Mouse (Mus musculus): ENCODE measurements around the gene Pepd. TPM values are rescaled to one million over a fixed set of nuclear protein-coding genes. Genes with fewer than 3 reads are reported as not detected.

Gene Pepd
- 51.4 and 51.7 TPM in 2 replicates for polyA plus RNA-seq (2015; fragmentation: Nextera tagmentation; extraction: Ambion mirVana)

GRCm38 (mm10) chr7:34911919-34912897 lies at the start of gene Pepd:
TSS of gene Pepd (plus strand) at chr7:34912379.
- H3K9me3 ChIP-seq, result no peaks in the 10 kb centered on the region
- peak within 1 kb of the TSS; percentile 87 for H3K4me3 ChIP-seq
- peaks cover 19% of the 10 kb centered on the region for H3K4me1 ChIP-seq
- no peak within 1 kb of the TSS for H3K27ac ChIP-seq (replicated peaks)
- peak; percentile 96 for ATAC-seq (replicated peaks)
- H3K27me3 ChIP-seq, result no peaks in the 10 kb centered on the region
- H3K9ac ChIP-seq (replicated peaks), result peak within 1 kb of the TSS; percentile 71
- H3K4me2 ChIP-seq (replicated peaks), result peak within 1 kb of the TSS; percentile 90
- H3K36me3 ChIP-seq, result no peaks in the 10 kb centered on the region
- 7% methylated on average over 44 of the region's 44 CpGs for WGBS

GRCm38 (mm10) chr7:34867289-34867688 lies 44.9 kb upstream of the Pepd start:
- Histone ChIP-seq H3K27ac (replicated peaks) (no peak overlapping the region), H3K36me3 (no peaks in the 10 kb centered on the region), H3K4me3 (no peak overlapping the region), H3K9me3 (no peaks in the 10 kb centered on the region), H3K4me1 (peaks cover 25% of the 10 kb centered on the region), H3K4me2 (replicated peaks) (no peak overlapping the region), H3K9ac (replicated peaks) (no peak overlapping the region), H3K27me3 (no peaks in the 10 kb centered on the region)
- no peak for ATAC-seq (replicated peaks)
- 53% methylated on average over 6 of the region's 6 CpGs for WGBS

- Histone ChIP-seq H3K27ac (replicated peaks) (peak overlapping the region; percentile 88), H3K9ac (replicated peaks) (no peak overlapping the region)
- WGBS, result 18% methylated on average over 13 of the region's 13 CpGs
These were observed 42.5 kb upstream of the Pepd start for GRCm38 (mm10) chr7:34869693-34870092.

GRCm38 (mm10) chr7:34876787-34877186 lies 35.4 kb upstream of the Pepd start:
- Histone ChIP-seq H3K27me3 (no peaks in the 10 kb centered on the region), H3K27ac (replicated peaks) (no peak overlapping the region), H3K9ac (replicated peaks) (no peak overlapping the region), H3K4me3 (no peak overlapping the region), H3K4me1 (peaks cover 4% of the 10 kb centered on the region; the same call in 1 of the 2 replicates), H3K36me3 (no peaks in the 10 kb centered on the region), H3K9me3 (no peaks in the 10 kb centered on the region), H3K4me2 (replicated peaks) (no peak overlapping the region)
- whole genome bisulfite sequencing, result 71% methylated on average over 7 of the region's 7 CpGs
- no peak for ATAC-seq (replicated peaks)

More at GRCm38 (mm10) chr7:34869693-34870092, 42.5 kb upstream of the Pepd start:
- Histone ChIP-seq H3K36me3 (no peaks in the 10 kb centered on the region), H3K9me3 (no peaks in the 10 kb centered on the region), H3K4me1 (peaks cover 25% of the 10 kb centered on the region), H3K4me3 (no peak overlapping the region; the same call in 1 of the 2 replicates), H3K27me3 (no peaks in the 10 kb centered on the region), H3K4me2 (replicated peaks) (peak overlapping the region; percentile 33)
- peak; percentile 93 for ATAC-seq (replicated peaks)

- no peak for ATAC-seq (replicated peaks)
These were observed 34.4 kb upstream of the Pepd start for GRCm38 (mm10) chr7:34877820-34878219.

GRCm38 (mm10) chr7:34888441-34888840 lies 23.7 kb upstream of the Pepd start:
- Histone ChIP-seq H3K4me1 (peaks cover 8% of the 10 kb centered on the region; the same call in 1 of the 2 replicates), H3K27ac (replicated peaks) (peak overlapping the region; percentile 42), H3K4me3 (no peak overlapping the region), H3K4me2 (replicated peaks) (no peak overlapping the region), H3K9me3 (no peaks in the 10 kb centered on the region), H3K9ac (replicated peaks) (no peak overlapping the region), H3K36me3 (no peaks in the 10 kb centered on the region), H3K27me3 (no peaks in the 10 kb centered on the region)
- 80% methylated on average over 6 of the region's 6 CpGs for WGBS
- ATAC-seq (replicated peaks), result no peak; the same call in 1 of the 2 replicates

More at GRCm38 (mm10) chr7:34877820-34878219, 34.4 kb upstream of the Pepd start:
- no peaks in the 10 kb centered on the region for H3K9me3 ChIP-seq
- no peak overlapping the region for H3K4me3 ChIP-seq
- no peak overlapping the region for H3K9ac ChIP-seq (replicated peaks)
- H3K4me2 ChIP-seq (replicated peaks), result no peak overlapping the region
- H3K36me3 ChIP-seq, result no peaks in the 10 kb centered on the region
- peaks cover 4% of the 10 kb centered on the region; the same call in 1 of the 2 replicates for H3K4me1 ChIP-seq
- 40% methylated on average over 7 of the region's 7 CpGs for WGBS
- H3K27ac ChIP-seq (replicated peaks), result 0 out of 2 replicates have a peak overlapping the region, but pooled peaks have one; percentile 46
- H3K27me3 ChIP-seq, result no peaks in the 10 kb centered on the region

- ATAC-seq (replicated peaks), result peak; percentile 43; the same call in 1 of the 2 replicates
- WGBS, result 50% methylated on average over 12 of the region's 12 CpGs
- peak overlapping the region; percentile 42 for H3K27ac ChIP-seq (replicated peaks)
These were observed 23.3 kb upstream of the Pepd start for GRCm38 (mm10) chr7:34888891-34889290.

GRCm38 (mm10) chr7:34892845-34893244 lies 19.3 kb upstream of the Pepd start:
- no peak for ATAC-seq (replicated peaks)
- H3K4me1 ChIP-seq, result peaks cover 13% of the 10 kb centered on the region; the same call in 1 of the 2 replicates
- no peak overlapping the region for H3K4me3 ChIP-seq
- no peak overlapping the region for H3K9ac ChIP-seq (replicated peaks)
- 93% methylated on average over 1 of the region's 1 CpGs for WGBS
- no peak overlapping the region for H3K27ac ChIP-seq (replicated peaks)
- no peak overlapping the region for H3K4me2 ChIP-seq (replicated peaks)
- no peaks in the 10 kb centered on the region for H3K9me3 ChIP-seq
- H3K36me3 ChIP-seq, result no peaks in the 10 kb centered on the region
- H3K27me3 ChIP-seq, result no peaks in the 10 kb centered on the region

More at GRCm38 (mm10) chr7:34888891-34889290, 23.3 kb upstream of the Pepd start:
- no peaks in the 10 kb centered on the region for H3K9me3 ChIP-seq
- H3K27me3 ChIP-seq, result no peaks in the 10 kb centered on the region
- no peaks in the 10 kb centered on the region for H3K36me3 ChIP-seq
- no peak overlapping the region for H3K4me3 ChIP-seq
- H3K4me1 ChIP-seq, result peaks cover 8% of the 10 kb centered on the region; the same call in 1 of the 2 replicates
- no peak overlapping the region for H3K4me2 ChIP-seq (replicated peaks)
- H3K9ac ChIP-seq (replicated peaks), result no peak overlapping the region

GRCm38 (mm10) chr7:34896461-34896860 lies 15.7 kb upstream of the Pepd start:
- no peak for ATAC-seq (replicated peaks)
- H3K4me2 ChIP-seq (replicated peaks), result no peak overlapping the region
- H3K27ac ChIP-seq (replicated peaks), result no peak overlapping the region
- no peaks in the 10 kb centered on the region for H3K36me3 ChIP-seq
- H3K4me3 ChIP-seq, result no peak overlapping the region
- no peak overlapping the region for H3K9ac ChIP-seq (replicated peaks)
- 84% methylated on average over 4 of the region's 4 CpGs for WGBS
- H3K9me3 ChIP-seq, result no peaks in the 10 kb centered on the region
- H3K27me3 ChIP-seq, result no peaks in the 10 kb centered on the region
- 0 out of 2 replicates have a peak, but pooled peaks cover 5% of the 10 kb centered on the region for H3K4me1 ChIP-seq

GRCm38 (mm10) chr7:34897058-34897457 lies 15.1 kb upstream of the Pepd start:
- Histone ChIP-seq H3K36me3 (no peaks in the 10 kb centered on the region), H3K9me3 (no peaks in the 10 kb centered on the region), H3K27me3 (no peaks in the 10 kb centered on the region), H3K4me2 (replicated peaks) (no peak overlapping the region), H3K4me3 (no peak overlapping the region), H3K9ac (replicated peaks) (no peak overlapping the region), H3K27ac (replicated peaks) (no peak overlapping the region), H3K4me1 (0 out of 2 replicates have a peak, but pooled peaks cover 5% of the 10 kb centered on the region)
- WGBS, result 17% methylated on average over 1 of the region's 1 CpGs
- ATAC-seq (replicated peaks), result no peak

- H3K9ac ChIP-seq (replicated peaks), result no peak overlapping the region
- WGBS, result 38% methylated on average over 24 of the region's 24 CpGs
- no peak for ATAC-seq (replicated peaks)
- no peak overlapping the region for H3K4me2 ChIP-seq (replicated peaks)
- no peaks in the 10 kb centered on the region for H3K27me3 ChIP-seq
- no peak overlapping the region for H3K4me3 ChIP-seq
- no peaks in the 10 kb centered on the region for H3K36me3 ChIP-seq
- peaks cover 19% of the 10 kb centered on the region for H3K4me1 ChIP-seq
- H3K27ac ChIP-seq (replicated peaks), result no peak overlapping the region
- H3K9me3 ChIP-seq, result no peaks in the 10 kb centered on the region
These were observed 1.8 kb upstream of the Pepd start for GRCm38 (mm10) chr7:34910096-34911066.
